Mouse (Mus musculus) embryonic facial prominence, embryonic 11.5 days (tissue): ENCODE data around the gene Pate2. TPM values are rescaled to one million over a fixed set of nuclear protein-coding genes. Genes with fewer than 3 reads are reported as not detected.

Experiments used
- ATAC-seq: fragments of 200-750 bp; cut with Nextera tagmentation; replicated peaks from 2 replicates; pipeline ENCODE4 v1.8.0; 2017; ENCODE audit warnings: low read depth; ENCODE audit not compliant: insufficient number of reproducible peaks, low FRiP score, low TSS enrichment
- DNase-seq: peaks from one replicate; pipeline ENCODE4 v3.0.0-alpha.2; 2015; ENCODE audit warnings: low spot score
- H3K27ac ChIP-seq: fragments of 300-500 bp; sonication (generic); replicated peaks from 2 replicates; pipeline ENCODE4 v1.5.1; 2014; ENCODE audit warnings: mild to moderate bottlenecking, low read depth, low read length, control low read depth
- H3K27me3 ChIP-seq: fragments of 300-500 bp; sonication (generic); 2 replicates; pipeline ENCODE4 v1.6.1; 2014; ENCODE audit warnings: mild to moderate bottlenecking, low read length, moderate library complexity, mixed read lengths; ENCODE audit not compliant: control insufficient read depth, insufficient read depth
- H3K36me3 ChIP-seq: fragments of 300-500 bp; sonication (generic); replicated peaks from 2 replicates; pipeline ENCODE4 v1.6.1; 2014; ENCODE audit warnings: low read depth, mild to moderate bottlenecking, low read length, moderate library complexity, mixed read lengths; ENCODE audit not compliant: control insufficient read depth, insufficient read depth
- H3K4me1 ChIP-seq: fragments of 300-500 bp; sonication (generic); 2 replicates; pipeline ENCODE4 v1.6.1; 2014; ENCODE audit warnings: low read length, mixed read lengths; ENCODE audit not compliant: control insufficient read depth, insufficient read depth
- H3K4me2 ChIP-seq: fragments of 300-500 bp; sonication (generic); 2 replicates; pipeline ENCODE4 v1.6.1; 2014; ENCODE audit warnings: low read depth, mild to moderate bottlenecking, control low read depth, low read length, moderate library complexity
- H3K4me3 ChIP-seq: fragments of 300-500 bp; sonication (generic); 2 replicates; pipeline ENCODE4 v1.5.1; 2014; ENCODE audit warnings: low read depth, low read length, control low read depth
- H3K9ac ChIP-seq: fragments of 300-500 bp; sonication (generic); replicated peaks from 2 replicates; pipeline ENCODE4 v1.6.1; 2014; ENCODE audit warnings: mild to moderate bottlenecking, control low read depth, low read length
- H3K9me3 ChIP-seq: fragments of 300-500 bp; sonication (generic); replicated peaks from 2 replicates; pipeline ENCODE4 v1.6.1; 2016; ENCODE audit warnings: mild to moderate bottlenecking, low read length, inconsistent platforms, mixed read lengths; ENCODE audit not compliant: control insufficient read depth
- WGBS: fragments of 180-500 bp; shearing (Covaris S2); extraction: QIAGEN DNeasy Blood & Tissue Kit; methylation state at CpG from one replicate; pipeline ENCODE4 v1.1.7; 2014; 5-methylcytosine and 5-hydroxymethylcytosine counted together
- polyA plus RNA-seq: library from polyadenylated mRNA; unstranded; fragments of >200 nt; fragmentation: Nextera tagmentation; extraction: Ambion mirVana; gene quantifications from 2 replicates; pipeline ENCODE4 v1.2.1, GENCODE M21; 2014

Pate2 gene
- polyA plus RNA-seq, 1 experiment from 2014 or later: 0.74 TPM

GRCm38 (mm10) chr9:35559009-35559890 lies 10.8 kb upstream of the Pate2 start:
- ATAC-seq (peak; percentile 90), DNase-seq (peak; percentile 98)
- Histone ChIP-seq H3K36me3 (no peaks in the 10 kb centered on the region), H3K4me1 (no peaks in the 10 kb centered on the region; the same call in 1 of the 2 replicates), H3K4me3 (peak overlapping the region; percentile 68), H3K4me2 (peak overlapping the region; percentile 96), H3K27me3 (no peaks in the 10 kb centered on the region), H3K9ac (peak overlapping the region; percentile 82), H3K27ac (no peak overlapping the region; the same call in 1 of the 2 replicates), H3K9me3 (no peaks in the 10 kb centered on the region)
- 2% methylated on average over 31 of the region's 31 CpGs for WGBS

- Histone ChIP-seq H3K4me2 (no peak overlapping the region), H3K9me3 (no peaks in the 10 kb centered on the region), H3K27ac (no peak overlapping the region), H3K36me3 (peaks cover 3% of the 10 kb centered on the region; the same call in 1 of the 2 replicates), H3K9ac (no peak overlapping the region), H3K4me1 (no peaks in the 10 kb centered on the region; the same call in 1 of the 2 replicates), H3K27me3 (no peaks in the 10 kb centered on the region), H3K4me3 (no peak overlapping the region)
- ATAC-seq (no peak), DNase-seq (no peak)
- 95% methylated on average over 11 of the region's 11 CpGs for WGBS
These were observed 9.0 kb upstream of the Pate2 start for GRCm38 (mm10) chr9:35561076-35561475.

GRCm38 (mm10) chr9:35561583-35561982 lies 8.5 kb upstream of the Pate2 start:
- Histone ChIP-seq H3K4me2 (no peak overlapping the region), H3K4me3 (no peak overlapping the region), H3K27me3 (no peaks in the 10 kb centered on the region), H3K27ac (no peak overlapping the region), H3K4me1 (no peaks in the 10 kb centered on the region; the same call in 1 of the 2 replicates), H3K9me3 (no peaks in the 10 kb centered on the region), H3K9ac (no peak overlapping the region), H3K36me3 (peaks cover 3% of the 10 kb centered on the region; the same call in 1 of the 2 replicates)
- DNase-seq: no peak
- ATAC-seq: no peak
- WGBS: 88% methylated on average over 6 of the region's 6 CpGs

GRCm38 (mm10) chr9:35564536-35565240 lies 5.4 kb upstream of the Pate2 start:
- Histone ChIP-seq H3K9me3 (no peaks in the 10 kb centered on the region), H3K4me3 (no peak overlapping the region), H3K27me3 (no peaks in the 10 kb centered on the region), H3K4me2 (no peak overlapping the region), H3K4me1 (no peaks in the 10 kb centered on the region), H3K36me3 (peaks cover 3% of the 10 kb centered on the region), H3K27ac (no peak overlapping the region), H3K9ac (no peak overlapping the region)
- WGBS: 91% methylated on average over 5 of the region's 5 CpGs
- ATAC-seq (no peak), DNase-seq (no peak)

GRCm38 (mm10) chr9:35567995-35568394 lies 2.1 kb upstream of the Pate2 start:
- no peak overlapping the region for H3K27ac ChIP-seq
- no peak overlapping the region for H3K4me3 ChIP-seq
- ATAC-seq (no peak), DNase-seq (no peak)
- no peaks in the 10 kb centered on the region for H3K9me3 ChIP-seq
- H3K9ac ChIP-seq: no peak overlapping the region
- no peaks in the 10 kb centered on the region for H3K4me1 ChIP-seq
- H3K27me3 ChIP-seq: no peaks in the 10 kb centered on the region
- peaks cover 3% of the 10 kb centered on the region for H3K36me3 ChIP-seq
- no peak overlapping the region for H3K4me2 ChIP-seq
- 87% methylated on average over 3 of the region's 3 CpGs for WGBS

- ATAC-seq (no peak; the same call in 1 of the 2 replicates), DNase-seq (no peak)
- Histone ChIP-seq H3K27ac (no peak overlapping the region), H3K4me1 (no peaks in the 10 kb centered on the region), H3K9ac (peak overlapping the region; percentile 85), H3K9me3 (no peaks in the 10 kb centered on the region), H3K36me3 (no peaks in the 10 kb centered on the region; the same call in none of the 2 replicates), H3K27me3 (0 out of 2 replicates have a peak, but pooled peaks cover 5% of the 10 kb centered on the region), H3K4me3 (peak overlapping the region; percentile 75), H3K4me2 (peak overlapping the region; percentile 77)
- 10% methylated on average over 5 of the region's 5 CpGs for WGBS
These were observed 579 bp downstream of the Pate2 start for GRCm38 (mm10) chr9:35570663-35571062.

- H3K4me1 ChIP-seq: no peaks in the 10 kb centered on the region
- H3K27me3 ChIP-seq: 0 out of 2 replicates have a peak, but pooled peaks cover 5% of the 10 kb centered on the region
- no peak for DNase-seq
- no peak for ATAC-seq
- H3K4me2 ChIP-seq: peak overlapping the region; percentile 55
- no peaks in the 10 kb centered on the region for H3K36me3 ChIP-seq
- peak overlapping the region; percentile 28; the same call in 1 of the 2 replicates for H3K4me3 ChIP-seq
- WGBS: 3% methylated on average over 32 of the region's 32 CpGs
- no peak overlapping the region for H3K9ac ChIP-seq
- no peak overlapping the region for H3K27ac ChIP-seq
- no peaks in the 10 kb centered on the region for H3K9me3 ChIP-seq
These were observed 4.3 kb downstream of the Pate2 start for GRCm38 (mm10) chr9:35574416-35574815.
